Mouse (Mus musculus) neural tube, embryonic 14.5 days (tissue): ENCODE measurements around the gene 2610028H24Rik. TPM values are rescaled to one million over a fixed set of nuclear protein-coding genes. Genes with fewer than 3 reads are reported as not detected.

ENCODE experiments used
- ATAC-seq: fragments of 200-750 bp; cut with Nextera tagmentation; 2 replicates; pipeline ENCODE4 v1.8.0; 2017; ENCODE audit warnings: low read depth, mild to moderate bottlenecking, moderate TSS enrichment, moderate library complexity
- H3K27ac ChIP-seq: fragments of 300-500 bp; sonication (generic); 2 replicates; pipeline ENCODE4 v1.5.1; 2014; ENCODE audit warnings: low read depth, mild to moderate bottlenecking, control low read depth, low read length, moderate library complexity, mixed read lengths
- H3K27me3 ChIP-seq: fragments of 300-500 bp; sonication (generic); 2 replicates; pipeline ENCODE4 v1.6.1; 2014; ENCODE audit warnings: low read length; ENCODE audit not compliant: control insufficient read depth, insufficient read depth
- H3K36me3 ChIP-seq: fragments of 300-500 bp; sonication (generic); 2 replicates; pipeline ENCODE4 v1.6.1; 2014; ENCODE audit warnings: low read length, mixed read lengths; ENCODE audit not compliant: control insufficient read depth, insufficient read depth
- H3K4me1 ChIP-seq: fragments of 300-500 bp; sonication (generic); 2 replicates; pipeline ENCODE4 v1.6.1; 2014; ENCODE audit warnings: low read length; ENCODE audit not compliant: control insufficient read depth, insufficient read depth
- H3K4me2 ChIP-seq: fragments of 300-500 bp; sonication (generic); 2 replicates; pipeline ENCODE4 v1.6.1; 2014; ENCODE audit warnings: mild to moderate bottlenecking, low read depth, low read length, control low read depth
- H3K4me3 ChIP-seq: fragments of 300-500 bp; sonication (generic); 2 replicates; pipeline ENCODE4 v1.5.1; 2014; ENCODE audit warnings: low read depth, low read length, control low read depth, mixed read lengths
- H3K9ac ChIP-seq: fragments of 300-500 bp; sonication (generic); replicated peaks from 2 replicates; pipeline ENCODE4 v1.6.1; 2014; ENCODE audit warnings: low read depth, mild to moderate bottlenecking, control low read depth, low read length, mixed read lengths
- H3K9me3 ChIP-seq: fragments of 300-500 bp; sonication (generic); 2 replicates; pipeline ENCODE4 v1.6.1; 2016; ENCODE audit warnings: low read length; ENCODE audit not compliant: control insufficient read depth
- WGBS: fragments of 180-500 bp; shearing (Covaris S2); extraction: QIAGEN DNeasy Blood & Tissue Kit; methylation state at CpG from one replicate; pipeline ENCODE4 v1.1.7; 2014; 5-methylcytosine and 5-hydroxymethylcytosine counted together
- polyA plus RNA-seq: library from polyadenylated mRNA; unstranded; fragments of >200 nt; fragmentation: Nextera tagmentation; extraction: Ambion mirVana; gene quantifications from 2 replicates; pipeline ENCODE4 v1.2.1, GENCODE M21; 2014

Gene 2610028H24Rik
- polyA plus RNA-seq, 1 experiment from 2014 or later: not detected

DNA sequence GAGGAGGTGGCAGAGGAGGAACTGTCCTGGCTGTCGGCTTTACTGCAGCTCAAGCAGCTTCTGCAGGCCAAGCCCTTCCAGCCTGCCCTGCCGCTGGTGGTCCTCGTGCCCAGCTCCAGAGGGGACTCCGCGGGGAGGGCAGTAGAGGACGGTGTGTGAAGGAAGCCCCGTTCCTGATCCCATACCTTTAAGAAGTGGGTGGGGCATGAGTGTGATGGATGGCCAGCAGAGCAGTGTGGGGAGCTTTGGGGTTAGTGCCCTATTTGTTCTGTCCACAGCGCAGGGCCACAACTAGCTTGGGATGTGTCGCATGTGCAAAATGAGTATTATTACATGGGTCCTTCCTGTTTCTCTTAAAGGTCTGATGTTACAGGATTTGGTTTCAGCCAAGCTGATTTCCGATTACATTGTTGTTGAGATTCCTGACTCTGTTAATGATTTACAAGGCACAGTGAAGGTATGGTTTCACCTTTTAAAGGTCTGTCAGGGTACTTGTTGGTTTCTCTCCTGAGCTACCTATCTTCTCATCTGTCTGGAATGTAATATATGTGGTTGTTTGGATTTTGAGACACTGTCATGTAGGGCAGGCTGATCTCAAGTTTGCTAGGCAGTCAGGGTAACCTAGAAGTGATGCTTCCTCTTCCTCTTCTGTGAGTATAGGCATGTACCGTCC, 55.5 kb downstream of the 2610028H24Rik start:
- Histone ChIP-seq H3K4me1 (no peaks in the 10 kb centered on the region), H3K9ac (no peak overlapping the region)
- no peak for ATAC-seq

GRCm38 (mm10) chr10:76505865-76506264, 57.0 kb downstream of the 2610028H24Rik start:
- H3K27me3 ChIP-seq: no peaks in the 10 kb centered on the region
- H3K9me3 ChIP-seq: no peaks in the 10 kb centered on the region
- H3K36me3 ChIP-seq: peaks cover 75% of the 10 kb centered on the region
- no peak overlapping the region for H3K9ac ChIP-seq
- no peak overlapping the region for H3K27ac ChIP-seq
- no peak overlapping the region for H3K4me3 ChIP-seq
- H3K4me2 ChIP-seq: no peak overlapping the region
- H3K4me1 ChIP-seq: no peaks in the 10 kb centered on the region
- 92% methylated on average over 7 of the region's 7 CpGs for WGBS
- ATAC-seq: no peak

More for the DNA sequence above, 55.5 kb downstream of the 2610028H24Rik start:
- Histone ChIP-seq H3K27me3 (no peaks in the 10 kb centered on the region), H3K4me3 (no peak overlapping the region), H3K27ac (no peak overlapping the region), H3K36me3 (peaks cover 78% of the 10 kb centered on the region), H3K4me2 (no peak overlapping the region), H3K9me3 (no peaks in the 10 kb centered on the region)
- WGBS: 91% methylated on average over 11 of the region's 11 CpGs

Other genes starting within 250 kb of the 2610028H24Rik start
- gene Prmt2, start 211.2 kb upstream of the 2610028H24Rik start, polyA plus RNA-seq: 279 and 325 TPM in 2 replicates
- gene S100b, start 195.2 kb upstream of the 2610028H24Rik start, polyA plus RNA-seq: 2.1 and 5.7 TPM in 2 replicates
- 11.9 and 17.9 TPM in 2 replicates for gene Dip2a, start 103.8 kb upstream of the 2610028H24Rik start, polyA plus RNA-seq
- gene AC141477.1, start 8.6 kb upstream of the 2610028H24Rik start, polyA plus RNA-seq: not detected in 2 replicates
- 6.9 and 8.2 TPM in 2 replicates for gene Pcnt, start 6.3 kb upstream of the 2610028H24Rik start, polyA plus RNA-seq
- gene Mcm3ap, start 19.8 kb downstream of the 2610028H24Rik start, polyA plus RNA-seq: 67.8 and 75.8 TPM in 2 replicates
- 5.1 and 5.2 TPM in 2 replicates for gene Ybey, start 20.0 kb downstream of the 2610028H24Rik start, polyA plus RNA-seq
- gene Lss, start 82.5 kb downstream of the 2610028H24Rik start, polyA plus RNA-seq: 34.1 and 39.3 TPM in 2 replicates
- 0.15 TPM in 1 of 2 replicates, not detected in the other for gene Spatc1l, start 113.2 kb downstream of the 2610028H24Rik start, polyA plus RNA-seq
- gene Ftcd, start 126.6 kb downstream of the 2610028H24Rik start, polyA plus RNA-seq: not detected in 2 replicates
- 2.4 and 20.5 TPM in 2 replicates for gene Col6a2, start 174.5 kb downstream of the 2610028H24Rik start, polyA plus RNA-seq